Mouse (Mus musculus): Measurements from ENCODE around the gene Aen. TPM values are rescaled to one million over a fixed set of nuclear protein-coding genes. Genes with fewer than 3 reads are reported as not detected.

Aen gene
- total RNA-seq, 2 experiments from 2014 or later, result 33.0 to 33.7 TPM

DNA sequence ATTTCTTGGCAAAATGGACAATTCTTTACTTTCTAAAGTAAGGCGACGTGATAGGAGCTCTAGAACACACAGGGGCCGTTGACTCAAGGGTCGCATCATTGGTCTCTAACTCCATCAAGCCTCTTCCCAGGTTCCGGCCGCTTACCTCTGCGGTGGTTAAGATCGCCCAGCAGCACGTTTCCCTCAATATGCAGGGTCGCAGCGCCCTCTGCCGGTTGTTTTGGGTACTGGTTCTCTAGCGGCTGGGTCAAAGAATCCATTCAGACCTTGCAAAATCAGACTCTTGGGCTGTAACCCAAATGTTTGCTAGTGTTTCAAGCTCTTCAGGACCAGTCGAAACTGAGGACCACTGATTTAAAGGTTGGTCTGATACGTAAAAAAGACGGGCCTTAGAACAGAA is 5.0 kb upstream of the Aen start:
- peak; percentile 76 to 83 for DNase-seq (ENCODE audit: low spot score in 2 of 2)

DNA sequence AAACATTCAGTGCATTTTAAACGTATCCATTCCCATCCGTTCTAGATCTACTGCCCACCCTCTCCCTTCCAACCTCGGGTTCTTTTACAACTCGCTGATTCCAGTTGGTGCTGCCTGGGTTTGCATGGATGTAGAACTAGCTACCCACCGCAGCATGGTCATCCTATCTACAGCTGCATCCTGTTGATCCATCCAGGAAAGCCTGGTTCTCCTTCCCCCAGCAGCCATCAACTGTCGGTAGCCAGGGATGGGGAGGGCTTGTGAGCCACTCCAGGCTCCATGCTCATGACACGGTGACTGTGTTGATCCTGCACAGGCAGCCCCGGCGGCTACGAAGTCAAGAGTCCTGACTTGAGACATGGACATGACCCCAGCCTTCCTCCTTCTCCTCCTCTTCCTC is 1.7 kb upstream of the Aen start:
- no peak for DNase-seq (ENCODE audit: low spot score in 2 of 2)

DNA sequence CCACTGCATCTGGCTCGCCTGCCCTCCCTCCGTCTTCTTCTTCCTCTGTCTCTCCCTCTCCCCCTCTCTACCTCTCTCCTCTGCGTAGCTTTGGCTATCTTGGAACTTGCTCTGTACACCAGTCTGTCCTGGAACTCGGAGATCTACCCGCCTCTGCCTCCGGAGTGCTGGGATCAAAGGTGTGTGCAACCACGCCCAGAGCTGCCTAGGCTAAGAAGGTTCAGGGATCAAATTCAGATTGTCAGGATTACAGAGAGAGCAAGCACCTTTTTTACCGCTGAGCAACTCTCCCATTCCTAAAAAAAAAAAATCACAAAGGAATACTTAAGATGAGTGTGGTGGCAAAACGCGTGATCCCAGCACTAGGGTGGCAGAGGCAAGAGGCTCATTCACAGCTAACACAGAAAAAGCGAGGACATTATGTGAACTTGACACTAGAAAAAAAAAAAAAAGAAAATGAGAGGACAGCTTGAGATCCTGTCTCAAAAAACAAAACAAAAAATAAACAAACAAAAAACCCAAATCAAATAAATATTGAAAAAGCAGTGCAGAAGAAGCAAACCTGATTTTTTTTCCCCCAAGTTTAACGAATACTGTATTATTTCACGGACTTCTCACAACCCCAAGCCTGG is 517 bp upstream of the Aen start:
- no peak for DNase-seq (ENCODE audit: low spot score in 2 of 2)

DNA sequence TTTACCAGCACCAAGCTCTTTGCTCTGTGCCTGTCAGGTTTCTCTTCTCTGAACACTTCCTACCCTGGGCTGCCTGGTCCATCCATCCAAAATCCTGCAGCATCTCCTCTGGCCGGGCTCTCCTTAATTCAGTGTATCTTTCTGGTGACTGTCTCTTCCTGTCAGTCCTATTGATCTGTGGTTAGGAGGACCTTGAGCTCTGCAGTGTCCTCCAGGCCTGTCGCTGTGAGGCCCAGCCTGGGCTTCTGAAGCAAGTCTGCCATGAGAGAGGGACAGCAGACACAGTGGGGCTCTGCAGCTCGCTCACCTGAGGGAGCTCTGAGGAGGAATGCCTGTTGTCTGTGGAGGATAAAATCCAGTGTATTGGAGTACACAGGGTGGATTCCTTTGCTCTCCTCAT is 1.9 kb downstream of the Aen start:
- no peak for DNase-seq (ENCODE audit: low spot score in 2 of 2)

DNA sequence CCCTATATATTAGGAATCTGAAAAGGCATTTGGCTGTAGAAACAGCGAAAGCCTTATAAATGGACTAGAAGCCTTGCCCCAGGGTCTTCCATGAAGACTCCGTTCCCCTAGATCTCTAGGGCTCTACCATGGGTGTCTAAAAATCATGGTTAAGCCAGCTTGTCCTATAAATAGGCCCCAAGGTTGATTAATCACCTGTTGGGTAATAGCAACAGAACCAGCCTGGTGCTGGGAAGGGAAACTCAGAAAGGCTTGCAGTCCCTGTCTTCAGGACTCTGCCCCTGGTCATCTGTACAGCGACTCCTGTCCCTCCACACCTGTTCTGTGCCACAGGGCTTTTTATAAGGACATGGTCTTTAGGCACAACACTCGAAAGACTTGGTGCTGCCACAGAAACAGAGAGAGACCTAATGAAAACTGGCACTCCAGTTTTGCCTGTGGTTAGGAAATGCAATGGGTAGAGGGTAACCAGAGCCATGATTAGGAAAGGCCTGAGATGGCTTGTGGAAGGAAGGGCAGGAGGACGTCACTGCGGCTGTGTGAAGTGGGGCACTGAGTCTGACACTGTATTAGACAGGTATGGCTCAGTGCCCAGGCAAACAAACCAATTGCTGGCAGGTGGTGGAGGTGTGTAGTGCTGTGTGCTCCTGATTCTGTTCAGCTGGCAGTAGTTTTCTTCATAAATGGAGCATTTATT is 7.7 kb downstream of the Aen start:
- DNase-seq (ENCODE audit: low spot score in 2 of 2), result no peak

DNA sequence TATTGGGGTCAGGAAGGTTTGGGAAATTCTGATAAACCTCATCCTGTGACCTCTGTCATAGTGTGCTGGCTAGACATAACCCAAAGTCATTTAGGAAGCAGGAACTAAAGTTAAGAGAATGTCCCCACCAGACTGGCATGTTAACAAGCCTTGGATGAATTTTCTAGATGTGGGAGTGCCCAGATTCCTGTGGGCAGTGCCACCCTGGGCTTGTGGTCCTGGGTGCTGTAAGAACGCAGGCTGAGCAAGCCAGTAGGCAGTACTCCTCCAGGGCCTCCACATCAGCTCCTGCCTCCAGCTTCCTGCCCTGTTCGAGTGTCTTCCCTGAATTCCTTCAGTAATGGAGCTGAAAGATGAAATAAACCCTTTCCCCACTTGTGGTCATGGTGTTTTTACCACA is 8.5 kb downstream of the Aen start:
- DNase-seq (ENCODE audit: low spot score in 2 of 2), result no peak

DNA sequence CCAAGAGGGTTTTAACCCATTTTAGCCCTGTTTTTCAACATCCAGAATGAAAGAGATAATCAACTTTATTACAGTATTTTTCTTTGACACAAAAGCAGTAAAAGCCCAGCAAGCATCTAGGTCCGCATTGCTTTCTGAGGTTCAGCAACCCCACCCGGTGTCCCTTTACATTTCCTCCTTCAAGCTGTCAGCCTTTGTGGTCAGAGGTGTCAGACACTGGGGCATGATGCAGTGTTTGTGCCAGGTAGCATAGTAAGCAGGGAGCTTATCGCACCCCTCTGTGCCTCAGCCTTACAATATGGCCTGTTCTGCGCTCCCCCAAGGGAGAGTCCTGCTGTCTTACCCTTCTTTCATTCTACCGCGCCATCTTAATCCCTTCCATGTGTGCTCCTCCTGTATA is 13.4 kb downstream of the Aen start:
- no peak for DNase-seq (ENCODE audit: low spot score in 2 of 2)

DNA sequence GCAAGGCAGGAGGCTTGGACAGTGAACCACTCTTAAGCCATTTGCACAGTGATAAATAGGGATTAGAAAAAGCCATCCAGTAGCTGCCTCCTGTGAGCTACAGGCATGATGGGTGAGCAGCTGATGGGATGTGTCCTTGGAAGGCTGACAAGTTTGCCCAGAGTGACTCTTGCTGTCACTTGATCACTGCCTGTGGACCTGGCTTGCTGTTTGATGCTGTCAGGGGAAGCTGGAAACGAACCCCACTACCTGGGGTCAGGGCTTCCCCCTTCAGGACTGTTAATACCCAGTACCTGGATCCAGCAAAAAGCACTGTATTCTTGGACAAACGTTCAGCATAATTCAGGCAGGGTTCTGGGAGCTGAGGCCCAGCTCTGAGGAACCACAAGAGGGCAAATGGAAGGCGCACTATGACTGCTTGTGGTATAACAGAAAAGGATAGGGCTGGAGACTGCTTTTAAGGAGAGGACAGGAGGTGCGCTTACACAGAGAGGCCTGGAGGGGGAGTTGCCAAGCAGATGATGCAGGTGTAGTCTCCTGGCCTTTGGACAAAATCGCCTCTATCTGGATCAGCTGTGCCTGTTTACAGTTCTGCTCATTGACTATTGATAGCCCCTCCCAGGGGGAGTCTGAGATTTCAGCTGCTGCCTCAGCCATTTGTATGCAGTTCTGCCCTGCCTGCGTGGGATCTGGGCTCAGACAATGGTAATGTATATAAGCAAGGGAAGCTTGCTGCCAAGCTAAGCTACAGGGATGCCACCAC is 14.9 kb downstream of the Aen start:
- no peak for DNase-seq (ENCODE audit: low spot score in 2 of 2)

DNA sequence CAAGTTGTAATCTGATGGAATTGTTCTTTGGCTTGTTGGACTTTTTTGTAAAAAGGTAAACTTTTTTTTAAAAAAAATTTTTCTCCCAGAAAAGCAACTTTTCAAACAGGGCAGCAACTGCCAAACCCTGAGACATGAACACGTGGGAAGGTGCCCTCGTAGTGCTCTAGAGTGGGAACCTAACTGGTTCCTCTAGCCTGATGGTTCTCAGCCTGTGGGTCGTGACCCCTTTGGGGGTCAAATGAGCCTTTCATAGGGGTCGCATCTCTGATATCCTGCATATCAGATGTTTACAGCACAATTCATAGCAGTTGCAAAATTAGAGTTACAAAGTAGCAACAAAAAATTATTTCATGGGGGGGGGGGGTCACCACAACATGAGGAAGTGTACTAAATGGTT is 15.6 kb downstream of the Aen start:
- no peak for DNase-seq (ENCODE audit: low spot score in 2 of 2)

DNA sequence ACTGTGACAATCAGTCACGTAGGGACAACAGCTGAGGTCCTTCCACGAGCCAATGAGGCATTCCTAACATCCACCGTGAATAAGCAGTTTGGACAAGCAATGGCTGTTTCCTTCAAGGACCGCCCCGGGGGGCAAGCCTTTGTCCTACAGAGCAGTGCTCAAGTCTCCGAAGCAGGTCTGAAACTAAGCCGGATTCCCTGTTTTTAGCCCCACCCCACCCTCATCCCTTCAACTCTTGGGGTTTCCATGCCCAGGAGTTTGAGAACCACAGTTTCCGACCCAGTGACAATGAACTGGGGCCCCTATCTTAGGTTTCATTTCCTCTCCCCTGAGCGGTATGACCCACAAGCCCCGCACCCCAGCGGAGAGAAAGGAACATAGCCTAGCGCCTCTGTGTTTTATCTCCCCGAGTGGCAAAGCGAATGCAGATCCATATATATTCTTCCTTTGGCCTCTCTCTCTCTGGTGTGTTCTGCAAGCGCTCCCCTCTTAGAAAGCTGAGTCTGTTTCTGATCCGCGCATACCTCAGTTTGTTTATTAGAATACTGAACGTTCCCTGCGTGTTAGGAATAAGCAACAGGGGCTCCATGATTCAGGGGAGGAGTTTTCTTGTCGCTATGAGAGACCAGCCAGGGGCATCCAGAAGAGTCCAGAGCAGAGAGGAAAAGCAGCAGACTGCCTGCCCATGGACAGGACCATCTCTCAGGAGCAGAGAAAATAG is 16.8 kb downstream of the Aen start:
- no peak for DNase-seq (ENCODE audit: low spot score in 2 of 2)

DNA sequence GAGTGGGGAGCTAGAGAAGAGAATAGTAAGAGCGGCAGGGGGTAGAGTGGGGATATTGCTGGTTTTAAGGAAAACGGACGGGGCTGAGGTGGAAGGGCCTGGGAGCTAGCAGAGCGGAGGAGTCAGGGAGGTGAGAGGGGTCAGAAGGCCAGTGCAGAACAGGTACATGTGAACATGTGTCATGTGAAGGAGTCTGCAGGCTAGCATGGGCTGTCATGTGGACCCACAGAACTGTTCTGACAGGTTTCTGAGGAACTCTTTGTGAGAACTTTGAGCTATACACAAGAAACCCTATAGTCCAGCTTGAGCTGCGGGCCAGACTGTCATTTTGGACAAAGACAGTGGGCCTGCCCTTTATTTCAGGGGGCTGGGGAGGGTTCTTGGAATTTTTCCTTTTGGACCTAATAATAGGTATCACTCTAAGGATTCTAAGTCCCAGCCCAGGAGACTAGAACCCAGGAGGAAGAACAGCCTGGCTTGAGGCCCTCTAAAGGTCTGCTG is 17.4 kb downstream of the Aen start, which contains the start of gene Isg20:
Gene Isg20 (plus strand): TSS at position 451 of the 501 bp plus-strand sequence.
- DNase-seq (ENCODE audit: low spot score in 2 of 2), result no peak

DNA sequence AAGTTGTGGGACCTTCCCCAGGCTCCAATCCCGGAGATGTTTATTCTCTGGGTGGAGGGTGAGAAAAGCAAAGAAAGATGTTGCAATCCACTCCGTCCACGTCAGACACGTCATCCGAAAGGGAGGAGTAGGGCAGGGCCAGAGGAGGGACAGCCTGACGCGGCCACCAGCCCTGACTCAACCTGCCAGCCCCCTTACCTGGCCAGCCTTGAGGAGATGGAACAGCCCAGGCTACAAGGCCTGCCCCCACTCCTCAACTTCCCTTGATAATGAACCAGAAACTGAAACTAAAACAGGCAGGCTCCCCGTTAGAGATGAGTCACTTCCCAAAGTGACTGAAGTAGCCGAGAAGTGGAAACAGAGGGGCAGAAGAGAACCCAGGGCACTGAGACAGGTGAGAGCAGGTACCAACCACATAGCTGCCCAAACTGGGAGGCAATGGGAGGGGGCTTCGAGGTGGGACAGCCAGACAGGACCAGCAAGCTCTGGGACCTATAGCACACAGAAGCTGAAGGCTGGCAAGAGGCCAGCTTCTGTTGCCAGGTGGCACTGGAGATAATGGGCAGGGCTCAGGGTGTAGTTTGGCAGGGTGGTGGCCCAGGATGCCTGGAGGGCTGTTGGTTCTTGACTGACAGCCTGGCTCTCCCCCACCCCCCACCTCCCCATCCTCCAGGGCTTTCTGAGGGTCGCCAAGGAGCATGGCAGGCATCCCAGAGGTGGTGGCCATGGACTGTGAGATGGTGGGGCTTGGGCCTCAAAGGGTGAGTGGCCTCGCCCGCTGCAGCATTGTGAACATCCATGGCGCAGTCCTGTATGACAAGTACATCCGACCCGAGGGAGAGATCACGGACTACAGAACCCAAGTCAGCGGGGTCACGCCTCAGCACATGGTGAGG is 18.2 kb downstream of the Aen start:
- DNase-seq (ENCODE audit: low spot score in 2 of 2), result no peak

DNA sequence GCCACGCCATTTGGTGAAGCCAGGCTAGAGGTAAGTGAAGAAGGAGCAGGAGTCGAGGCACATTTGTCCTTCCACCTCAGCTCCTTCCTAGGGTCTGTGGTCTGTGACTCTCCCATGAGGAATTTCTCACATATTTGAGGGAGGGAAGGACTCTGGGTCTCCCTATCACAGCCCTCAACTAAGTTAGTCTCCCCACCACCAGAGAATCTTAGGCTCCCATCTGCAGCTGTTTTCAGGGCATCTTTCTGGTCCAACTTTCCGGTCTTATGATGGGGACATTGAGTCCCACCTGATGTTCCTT is 18.8 kb downstream of the Aen start:
- DNase-seq (ENCODE audit: low spot score in 2 of 2), result no peak

DNA sequence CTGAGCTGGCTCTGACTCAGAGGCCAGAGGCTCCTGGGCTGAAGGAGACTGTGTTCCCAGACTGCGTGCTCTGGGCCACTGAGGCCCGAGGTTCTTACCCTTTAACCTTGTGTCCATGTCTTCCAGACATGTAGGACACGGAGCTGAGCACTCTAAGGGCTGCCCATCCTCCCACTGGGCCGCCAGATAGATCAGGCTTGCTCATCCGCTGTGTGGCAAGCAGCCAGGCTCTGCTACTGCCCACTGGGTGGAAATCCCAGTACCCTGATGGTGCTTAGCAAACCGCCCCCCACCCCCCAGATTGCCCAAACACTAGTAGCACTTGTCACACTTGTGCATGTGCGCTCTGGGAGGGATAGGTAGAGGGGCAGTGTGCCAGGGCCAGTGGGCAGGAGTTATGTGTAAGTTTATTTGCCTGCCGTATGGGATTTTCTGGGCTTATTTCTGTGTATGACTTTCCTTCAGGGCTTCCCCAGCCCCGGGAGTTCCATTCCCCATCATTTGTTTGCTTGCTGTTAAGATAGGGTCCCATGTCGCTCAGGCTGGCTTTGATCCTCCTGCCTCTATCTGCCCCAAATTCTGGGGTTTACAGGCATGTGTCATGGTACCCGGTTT is 19.3 kb downstream of the Aen start:
- no peak for DNase-seq (ENCODE audit: low spot score in 2 of 2)

DNA sequence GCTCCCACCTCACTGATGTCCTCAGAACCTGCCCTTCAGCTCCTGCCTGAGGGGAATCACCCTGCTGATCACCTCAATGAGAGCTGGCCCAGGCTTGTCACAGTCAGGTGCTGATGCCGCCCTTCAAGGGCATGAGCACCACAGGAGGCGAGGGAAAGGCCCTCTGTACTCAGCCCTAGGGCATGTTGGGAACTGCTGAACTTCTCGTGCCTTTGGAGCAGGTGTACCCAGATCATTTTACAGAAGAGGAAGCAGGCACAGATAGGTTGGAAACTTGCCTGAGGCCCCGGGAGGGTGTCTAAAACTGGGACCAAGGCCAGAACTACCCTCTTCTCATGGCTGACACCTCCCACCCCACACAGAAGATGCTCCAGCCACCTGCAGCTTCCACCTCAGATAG is 23.0 kb downstream of the Aen start:
- DNase-seq (ENCODE audit: low spot score in 2 of 2), result no peak

DNA sequence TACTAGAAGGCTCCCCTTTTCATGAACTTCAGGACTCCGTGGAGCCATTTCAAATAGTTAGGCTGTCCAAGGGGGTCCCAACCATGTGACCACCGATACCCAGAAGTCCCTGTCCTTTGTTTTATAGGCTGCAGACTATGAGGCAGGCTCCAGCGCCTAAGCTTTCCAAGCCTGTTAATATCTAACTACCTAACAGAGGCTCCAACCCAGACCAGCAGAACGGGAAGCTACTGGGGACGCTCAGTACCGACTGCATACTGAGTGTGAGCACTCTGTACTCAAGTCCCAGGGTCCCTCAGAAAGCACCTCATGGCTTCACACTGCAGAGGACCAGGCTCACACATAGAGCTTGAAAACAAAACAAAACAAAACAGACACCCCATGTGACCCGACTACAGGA is 26.9 kb downstream of the Aen start:
- no peak for DNase-seq (ENCODE audit: low spot score in 2 of 2)

DNA sequence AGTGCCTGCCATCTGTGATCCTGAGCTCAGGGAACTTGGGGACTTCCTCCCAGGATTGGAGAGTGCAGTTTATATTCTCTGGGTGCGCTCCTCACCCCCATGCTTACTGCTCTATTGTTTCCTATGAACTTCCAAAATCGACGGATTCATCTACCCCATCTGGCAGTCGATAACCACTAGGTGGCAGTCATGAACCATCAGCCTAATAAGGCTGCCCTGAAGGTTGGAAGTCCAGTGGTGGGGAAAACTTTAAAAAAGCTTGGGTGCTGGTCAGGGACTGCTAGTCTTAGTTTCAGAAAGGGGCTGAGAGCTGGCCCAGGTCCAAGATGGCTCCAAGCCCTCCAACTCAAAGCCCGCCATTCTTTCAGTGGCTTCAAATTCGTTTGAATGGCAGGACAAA is 28.6 kb downstream of the Aen start:
- DNase-seq (ENCODE audit: low spot score in 2 of 2), result peak in 1 of 2 experiments; percentile 57

DNA sequence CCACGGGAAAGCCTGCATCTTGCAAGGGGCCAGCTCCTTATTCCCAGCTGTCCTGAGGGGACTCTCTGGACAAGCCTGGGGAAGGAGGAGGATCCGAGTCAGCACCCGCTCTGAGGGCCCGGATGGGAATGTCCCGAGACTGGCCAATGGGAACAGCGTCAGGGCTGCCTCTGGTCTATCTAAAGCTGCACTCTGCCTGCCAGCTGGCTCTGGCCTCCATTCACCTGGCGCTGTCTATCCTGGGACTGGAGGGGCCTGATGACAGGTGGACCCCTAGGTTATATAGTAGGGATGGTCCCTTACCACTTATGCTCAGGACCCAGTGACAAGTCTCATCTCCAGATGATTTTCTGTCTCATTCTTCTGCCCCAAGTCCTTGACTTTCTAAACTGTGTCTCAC is 29.1 kb downstream of the Aen start:
- no peak for DNase-seq (ENCODE audit: low spot score in 2 of 2)

DNA sequence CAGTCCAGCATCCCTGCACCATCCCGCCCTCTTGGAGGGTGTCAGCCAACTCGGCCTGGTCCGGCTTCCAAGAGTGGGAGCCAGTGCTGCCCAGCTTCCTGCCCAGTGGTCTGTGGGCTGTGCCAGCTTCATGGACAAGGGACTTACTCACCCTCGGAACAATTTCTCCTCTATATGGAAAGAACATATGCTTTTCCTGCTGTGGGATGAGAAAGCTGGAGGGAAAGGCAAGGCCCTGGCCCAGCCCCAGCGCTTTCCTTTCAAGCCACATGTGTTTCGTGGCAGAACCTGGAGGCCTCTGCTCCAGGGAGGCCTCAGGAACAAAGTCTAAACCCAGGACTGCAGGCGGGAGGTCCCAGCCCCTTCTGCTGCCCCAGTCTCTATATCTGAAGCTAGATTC is 30.0 kb downstream of the Aen start:
- DNase-seq (ENCODE audit: low spot score in 2 of 2), result no peak

DNA sequence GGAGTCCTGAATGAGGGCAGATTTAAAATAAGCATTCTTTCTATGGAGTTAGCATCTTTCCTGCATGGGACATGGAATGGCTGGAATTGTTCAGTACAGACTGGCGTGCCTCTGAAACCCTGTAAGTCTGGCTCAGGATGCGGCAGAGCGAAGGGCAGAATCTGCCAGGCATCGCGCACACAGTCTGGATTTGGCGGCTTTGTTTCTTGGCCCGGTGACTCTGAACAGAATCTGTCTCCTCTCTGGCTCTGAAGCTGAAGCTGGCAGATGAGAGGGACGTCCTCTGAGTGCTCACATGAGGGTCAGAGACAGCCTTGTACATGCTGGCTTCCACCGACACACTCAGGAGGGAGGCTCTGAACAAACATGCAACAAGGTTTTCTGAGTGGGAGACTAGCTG is 30.5 kb downstream of the Aen start:
- DNase-seq (ENCODE audit: low spot score in 2 of 2), result no peak
